Mouse (Mus musculus) heart, postnatal 10 days (tissue): ENCODE measurements around the gene Gp1bb. TPM values are rescaled to one million over a fixed set of nuclear protein-coding genes. Genes with fewer than 3 reads are reported as not detected.

Source experiments
- DNase-seq, 2 experiments: peaks; one replicate each; pipeline ENCODE4 v3.0.0; 2021
- intact Hi-C: fragments of 180-260 bp; cut with DNase I; formaldehyde crosslinking; loops from one replicate; pipeline ENCODE4 v1.15.1; 2025
- total RNA-seq, 2 experiments: library from RNA; stranded (reverse); gene quantifications; 2 replicates each; pipeline ENCODE4 v1.2.3; 2021

The Gp1bb gene
- total RNA-seq: 1 to 10 TPM in 1 of 2 experiments, under 1 TPM in 1; 0.77 to 1.2 TPM

DNA sequence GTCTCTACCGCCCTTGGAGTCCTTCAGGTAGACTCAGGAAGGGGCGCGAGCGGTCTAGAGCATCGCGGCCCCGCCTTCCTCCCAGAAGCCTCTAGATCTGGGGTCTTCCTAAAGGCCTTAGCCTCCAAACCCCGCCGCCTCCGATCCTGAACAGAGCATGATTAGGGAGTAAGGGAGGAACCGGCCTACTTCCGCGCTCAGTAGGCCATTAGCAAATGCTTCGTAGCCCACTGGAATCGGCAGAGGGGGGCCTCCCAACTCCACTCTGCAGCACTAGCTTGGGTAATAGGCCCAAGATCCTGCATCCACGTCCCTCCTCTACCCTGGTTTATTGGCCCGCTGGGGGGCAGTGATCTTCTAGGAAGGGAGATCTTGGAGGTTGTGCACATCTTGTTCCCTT is at the start of gene Gp1bb:
Gene Gp1bb (minus strand): TSS at position 385 of the 400 bp plus-strand sequence.
- intact Hi-C loops: no loop called here
- DNase-seq: no peak

DNA sequence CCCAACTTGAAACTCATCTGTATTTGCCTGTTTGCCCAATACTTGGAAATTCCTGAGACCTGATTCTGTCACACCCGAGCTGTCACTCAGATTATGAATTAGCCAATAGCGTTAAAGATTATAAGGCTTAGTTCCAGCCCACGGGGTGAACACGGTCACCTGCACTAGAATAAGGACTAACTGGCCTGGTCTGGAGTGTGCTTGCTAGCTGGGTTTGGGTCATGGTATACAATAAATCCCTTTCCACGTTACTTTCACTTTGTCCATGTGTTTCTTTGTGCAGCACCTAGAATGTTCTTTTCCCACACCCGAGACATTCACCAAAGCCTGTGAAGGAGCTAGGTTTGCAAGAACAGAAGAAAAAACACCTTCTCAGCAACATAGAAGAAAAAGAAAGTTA is 47.7 kb upstream of the Gp1bb start:
- intact Hi-C loops: no loop called here
- no peak for DNase-seq

- intact Hi-C loops: no loop called here
- no peak for DNase-seq
Observed at GRCm38 (mm10) chr16:18658597-18658996, 36.4 kb upstream of the Gp1bb start.

- intact Hi-C loops: no loop called here
- DNase-seq: no peak
Observed at GRCm38 (mm10) chr16:18655372-18656098, 33.3 kb upstream of the Gp1bb start.

DNA sequence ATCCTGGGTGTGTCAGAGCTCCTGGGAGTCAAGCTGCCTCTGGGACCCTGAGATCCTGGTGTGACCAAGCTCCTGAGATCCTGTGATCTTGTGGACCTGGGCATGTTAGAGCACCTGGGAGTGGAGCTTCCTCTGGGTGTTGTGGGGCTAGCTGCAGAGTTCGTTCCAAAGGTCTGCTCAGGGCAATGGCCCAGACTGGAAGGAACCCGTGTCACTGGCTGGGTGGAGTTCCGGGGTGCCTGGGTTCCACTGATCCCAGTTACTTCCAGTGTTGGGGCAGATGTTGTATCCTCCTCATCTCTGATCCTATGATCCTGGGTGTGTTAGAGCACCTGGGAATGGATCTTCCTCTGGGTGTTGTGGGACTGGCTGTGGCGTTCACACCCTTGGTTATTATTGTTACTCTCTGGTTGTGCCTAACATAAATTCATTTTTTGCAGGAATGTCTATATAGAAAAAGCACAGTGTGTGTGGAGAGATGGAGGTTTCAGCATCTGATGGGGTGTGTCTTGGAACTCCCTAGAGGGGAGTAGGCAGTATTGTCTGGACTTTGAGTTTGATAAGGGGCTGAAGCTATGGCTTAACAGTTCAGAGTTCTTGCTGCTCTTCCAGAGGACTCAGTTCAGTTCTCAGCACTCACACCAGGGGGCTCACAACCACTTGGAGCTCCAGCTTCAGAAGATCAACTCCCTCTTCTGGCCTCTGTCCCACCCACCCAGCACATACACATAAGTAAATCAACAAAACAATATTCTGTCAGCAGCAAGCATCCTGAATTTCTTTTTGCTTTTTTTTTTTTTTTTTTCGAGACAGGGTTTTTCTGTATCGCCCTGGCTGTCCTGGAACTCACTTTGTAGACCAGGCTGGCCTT is 31.3 kb upstream of the Gp1bb start:
- no peak for DNase-seq
- intact Hi-C loops: no loop called here

- intact Hi-C loops: no loop called here
- DNase-seq: no peak
Observed at GRCm38 (mm10) chr16:18649126-18649525, 26.9 kb upstream of the Gp1bb start.

DNA sequence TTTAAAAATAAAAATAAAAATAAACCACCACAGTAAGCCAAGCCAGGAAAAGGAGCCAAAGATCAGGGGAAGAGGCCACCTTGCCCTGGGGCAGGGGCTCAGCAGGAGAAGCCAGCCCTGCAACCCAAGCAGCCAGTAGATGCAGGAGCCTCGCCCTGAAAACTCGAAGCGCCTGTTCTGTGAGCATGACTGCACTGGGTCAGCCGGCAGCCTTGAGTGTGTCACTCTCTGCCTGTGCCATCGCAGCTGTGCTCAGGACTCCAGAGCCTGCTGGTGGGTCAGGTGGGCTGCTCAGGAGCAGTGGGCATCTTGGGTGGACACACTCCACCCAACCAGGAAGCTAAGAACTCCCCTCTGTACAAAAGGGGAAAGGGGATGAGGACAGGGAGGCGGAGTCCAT is 23.1 kb upstream of the Gp1bb start:
- DNase-seq: no peak
- intact Hi-C loops: no loop called here

GRCm38 (mm10) chr16:18644485-18644884 is 22.3 kb upstream of the Gp1bb start:
- DNase-seq: no peak
- intact Hi-C loops: no loop called here

- intact Hi-C loops: no loop called here
- DNase-seq: no peak
Observed at GRCm38 (mm10) chr16:18643406-18643998, 21.3 kb upstream of the Gp1bb start.

DNA sequence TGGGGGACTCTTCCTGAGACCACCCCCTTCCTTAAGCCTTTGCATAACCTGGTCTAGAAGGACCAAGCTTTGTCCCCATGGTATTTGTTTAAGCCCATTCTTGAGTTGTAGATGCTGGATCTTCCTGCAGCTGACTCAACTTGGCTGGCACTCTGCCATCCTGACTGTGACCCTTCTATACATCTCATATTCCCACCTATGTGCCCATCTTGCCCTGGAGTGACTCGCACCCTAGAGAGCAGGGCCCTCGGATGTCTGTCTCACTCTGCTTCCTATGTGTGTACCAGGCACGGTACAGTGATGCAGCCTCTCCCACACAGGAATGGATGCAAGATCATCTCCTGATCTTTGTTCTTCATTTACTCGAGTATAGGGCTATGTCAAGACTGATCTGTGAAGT is 20.7 kb upstream of the Gp1bb start:
- no peak for DNase-seq
- intact Hi-C loops: no loop called here

DNA sequence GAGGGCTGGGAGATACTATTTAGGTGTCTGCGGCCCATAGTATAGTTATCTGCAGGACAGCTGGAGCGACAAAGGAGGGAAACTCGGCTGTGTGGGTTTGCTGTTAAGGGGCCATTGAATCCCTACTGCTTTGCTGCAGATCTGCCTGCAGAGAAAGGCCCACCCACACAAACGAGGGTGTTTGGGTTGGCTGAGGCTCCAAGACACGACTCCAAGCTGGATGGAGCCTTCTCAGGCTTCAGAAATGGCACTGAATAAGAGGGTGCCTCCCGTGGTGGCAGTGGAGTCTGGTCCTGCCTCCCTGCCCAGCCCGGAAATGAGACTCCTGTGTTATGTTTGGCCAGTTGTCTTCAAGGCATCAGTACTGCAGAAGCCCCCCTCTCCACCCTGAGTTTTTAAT is 20.1 kb upstream of the Gp1bb start:
- intact Hi-C loops: no loop called here
- DNase-seq: no peak

DNA sequence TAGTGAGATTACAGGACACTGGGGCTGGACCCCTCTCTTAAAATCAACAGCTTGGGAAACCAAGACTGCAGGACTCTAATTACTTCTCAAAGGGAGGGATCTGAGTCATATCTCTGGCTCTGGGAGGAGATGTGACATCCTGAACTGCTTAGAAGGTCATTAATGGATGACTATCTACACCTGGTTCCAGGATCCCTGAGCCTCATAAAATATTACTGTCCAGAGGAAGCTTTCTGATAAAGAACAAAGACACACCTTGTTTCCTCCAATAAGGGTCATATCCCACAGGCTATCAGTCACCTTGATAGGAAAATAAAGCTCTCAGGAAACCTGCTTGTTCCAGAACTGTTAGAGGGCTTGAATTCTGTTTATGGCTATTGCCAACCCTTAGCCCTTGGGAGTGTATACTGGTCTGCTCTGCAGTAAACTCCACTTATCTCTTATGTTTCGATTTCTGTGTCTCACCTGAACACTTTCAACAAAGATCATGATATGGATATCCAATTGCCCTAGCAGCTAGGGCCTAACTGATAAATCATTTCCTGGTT is 17.3 kb upstream of the Gp1bb start:
- no peak for DNase-seq
- intact Hi-C loops: no loop called here

GRCm38 (mm10) chr16:18638396-18638795 is 16.2 kb upstream of the Gp1bb start:
- DNase-seq: no peak
- intact Hi-C loops: no loop called here

- intact Hi-C loops: no loop called here
Observed at GRCm38 (mm10) chr16:18636804-18637203, 14.6 kb upstream of the Gp1bb start.

GRCm38 (mm10) chr16:18636401-18636800 is 14.2 kb upstream of the Gp1bb start:
- DNase-seq: no peak
- intact Hi-C loops: no loop called here

More at GRCm38 (mm10) chr16:18636804-18637203, 14.6 kb upstream of the Gp1bb start:
- no peak for DNase-seq

DNA sequence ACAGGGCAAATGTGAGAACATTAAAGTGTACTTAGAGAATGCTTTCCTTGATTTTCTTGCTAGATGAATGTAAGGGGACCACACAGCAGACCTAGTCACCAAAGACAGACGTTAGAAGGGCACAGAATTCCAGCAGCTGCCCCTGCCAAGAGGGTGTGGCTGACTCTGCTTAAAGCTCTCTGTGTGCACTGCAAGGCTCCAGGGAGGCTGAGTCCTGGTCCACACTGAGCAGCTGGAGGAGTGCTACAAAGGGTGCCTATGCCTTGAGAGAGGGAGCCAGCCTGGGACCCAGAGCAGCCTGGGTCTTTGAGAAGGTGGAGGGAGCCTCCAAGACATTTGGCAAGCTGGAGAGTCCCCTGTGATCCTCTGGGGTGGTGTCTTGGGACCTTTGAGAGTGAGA is 11.1 kb upstream of the Gp1bb start:
- DNase-seq: no peak
- intact Hi-C loops: no loop called here

DNA sequence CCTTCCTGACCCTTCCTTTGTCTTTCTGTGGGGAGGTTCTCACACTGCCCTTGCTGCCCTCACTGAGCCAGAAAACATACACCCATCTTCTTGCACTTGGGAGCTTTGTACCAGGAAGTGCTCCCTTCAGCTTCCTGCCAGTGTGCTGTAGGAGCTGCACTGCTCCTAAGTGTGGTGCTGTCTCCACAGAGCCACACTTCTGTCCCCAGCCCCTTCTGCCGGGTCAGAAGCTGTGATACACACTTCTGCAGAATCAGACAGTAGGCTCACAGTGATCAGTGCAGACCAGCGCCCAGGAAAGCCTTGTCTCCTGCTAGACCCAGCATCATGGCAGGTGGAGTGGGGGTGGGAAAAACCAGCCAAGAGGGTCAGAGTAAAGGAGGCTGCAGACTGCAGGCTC is 10.6 kb upstream of the Gp1bb start:
- no peak for DNase-seq
- intact Hi-C loops: no loop called here

DNA sequence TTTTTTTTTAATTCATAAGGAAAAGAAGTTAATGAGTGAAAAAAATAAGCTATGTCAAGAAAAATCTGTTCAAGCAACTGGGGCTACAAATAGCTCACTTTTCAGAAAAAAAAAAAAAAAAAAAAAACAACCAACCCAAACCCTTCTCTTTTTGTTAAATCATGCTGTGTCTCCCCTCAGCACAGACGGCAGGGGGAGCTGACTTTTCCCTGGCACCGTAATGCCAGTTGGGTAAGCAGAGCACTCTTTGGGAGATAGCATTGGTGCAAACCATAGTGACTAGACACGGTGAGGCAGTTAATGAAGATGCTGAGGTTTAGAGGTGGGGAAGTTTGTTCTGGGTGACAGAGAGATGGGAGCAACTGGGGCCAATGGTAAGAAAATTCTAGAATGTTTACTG is 9.9 kb upstream of the Gp1bb start:
- intact Hi-C loops: no loop called here
- DNase-seq: no peak

GRCm38 (mm10) chr16:18631141-18631540 is 8.9 kb upstream of the Gp1bb start:
- intact Hi-C loops: no loop called here
- DNase-seq: no peak

DNA sequence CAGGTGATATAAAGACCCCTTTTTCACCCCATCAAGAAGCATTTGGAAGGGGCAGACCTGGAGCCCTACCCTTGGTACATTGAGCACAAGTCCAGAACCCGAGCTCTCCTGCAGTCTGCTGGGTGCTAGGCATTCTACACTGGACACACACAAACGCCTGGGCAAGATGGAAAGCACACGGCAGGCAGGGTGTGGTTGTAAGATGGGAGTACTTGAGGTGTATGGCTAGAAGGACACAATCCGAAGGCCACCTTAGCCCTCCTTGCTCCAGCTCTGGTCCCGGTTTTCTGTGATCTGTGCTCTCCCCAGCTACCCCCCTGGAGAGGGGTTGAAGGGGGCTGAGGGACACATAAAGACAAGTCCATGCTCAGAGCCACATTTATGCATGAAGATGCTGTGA is 8.1 kb upstream of the Gp1bb start:
- intact Hi-C loops: no loop called here
- no peak for DNase-seq
